Mouse (Mus musculus) left cerebral cortex, postnatal 25 days (tissue): ENCODE data around the gene Zswim8. TPM values are rescaled to one million over a fixed set of nuclear protein-coding genes. Genes with fewer than 3 reads are reported as not detected.

ENCODE experiments used
- DNase-seq, 2 experiments: peaks; one replicate each; pipeline ENCODE4 v3.0.0; 2022; ENCODE audit warnings: low spot score in 2 of 2, mixed read lengths in 1 of 2
- intact Hi-C: fragments of 180-260 bp; cut with DNase I; formaldehyde crosslinking; loops from one replicate; pipeline ENCODE4 v1.15.1; 2025
- total RNA-seq, 2 experiments: library from RNA; stranded (reverse); gene quantifications; 2 replicates each; pipeline ENCODE4 v1.2.3; 2021

The Zswim8 gene
- 100 to 1,000 TPM; 152 to 155 TPM for total RNA-seq

DNA sequence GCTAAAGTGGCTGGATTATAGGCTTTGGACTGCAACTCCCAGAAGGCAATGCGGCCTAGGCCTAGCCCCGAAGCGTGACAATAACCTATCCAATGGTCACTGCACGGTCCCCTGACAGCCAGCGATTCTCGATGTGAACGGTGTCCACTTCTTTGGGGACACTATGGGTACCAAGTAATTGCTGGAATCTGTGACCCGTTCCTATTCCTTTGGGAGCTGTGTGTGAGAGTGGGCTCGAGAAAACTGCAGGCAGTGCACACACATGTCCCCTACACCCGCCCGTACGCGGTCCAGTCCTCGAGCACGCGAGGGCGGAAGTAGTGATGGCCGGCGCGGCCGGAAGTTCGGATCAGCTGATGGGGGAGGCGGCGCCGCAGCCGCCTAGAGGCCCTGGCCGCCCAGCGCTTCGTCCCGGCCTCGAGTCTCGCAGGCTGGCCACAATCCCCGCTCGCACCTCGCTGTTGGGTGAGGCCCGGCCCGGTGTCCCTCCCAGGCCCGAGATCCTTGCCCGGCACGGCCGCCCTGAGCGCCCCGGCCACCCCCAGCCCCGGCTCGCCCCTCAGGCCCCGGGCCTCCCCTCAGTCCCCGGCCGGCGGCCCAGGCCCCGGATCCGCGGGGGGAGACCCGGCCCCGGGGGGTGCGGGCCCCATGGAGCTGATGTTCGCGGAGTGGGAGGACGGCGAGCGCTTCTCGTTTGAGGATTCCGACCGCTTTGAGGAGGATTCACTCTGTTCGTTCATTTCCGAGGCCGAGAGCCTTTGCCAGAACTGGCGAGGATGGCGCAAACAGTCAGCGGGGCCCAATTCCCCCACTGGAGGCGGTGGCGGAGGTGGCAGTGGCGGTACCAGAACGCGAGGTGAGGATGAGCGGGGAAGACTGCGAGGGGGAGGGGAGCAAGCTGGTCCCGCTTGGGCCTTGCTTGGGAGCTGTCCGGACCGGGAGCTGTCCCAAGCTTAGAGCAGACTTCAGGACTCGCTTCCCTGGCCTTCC is at the start of gene Zswim8:
Gene Zswim8 (plus strand): TSS at position 352 of the 990 bp plus-strand sequence.
- intact Hi-C loops, result no loop called here
- peak; percentile 94 to 95 for DNase-seq

DNA sequence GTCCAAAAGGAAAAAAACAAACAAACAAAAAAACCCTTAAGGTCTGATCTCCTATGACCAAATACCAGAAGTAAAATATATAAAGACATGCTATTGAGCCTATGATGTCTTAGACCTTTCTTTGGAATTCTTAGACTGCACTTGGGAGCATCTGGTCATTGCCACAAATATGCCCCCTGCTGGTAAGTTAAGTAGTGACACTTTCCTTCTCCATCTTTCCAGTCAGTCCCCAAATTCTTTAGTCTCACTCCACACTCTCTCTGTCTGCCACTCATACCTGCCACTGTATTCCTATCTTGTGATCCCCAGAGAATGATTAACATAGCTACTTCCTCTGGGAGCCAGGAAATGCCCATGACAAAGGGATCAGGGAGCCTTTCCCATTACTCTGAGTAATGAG is 49.0 kb upstream of the Zswim8 start:
- intact Hi-C loops, result no loop called here
- DNase-seq, result peak; percentile 64 to 77

DNA sequence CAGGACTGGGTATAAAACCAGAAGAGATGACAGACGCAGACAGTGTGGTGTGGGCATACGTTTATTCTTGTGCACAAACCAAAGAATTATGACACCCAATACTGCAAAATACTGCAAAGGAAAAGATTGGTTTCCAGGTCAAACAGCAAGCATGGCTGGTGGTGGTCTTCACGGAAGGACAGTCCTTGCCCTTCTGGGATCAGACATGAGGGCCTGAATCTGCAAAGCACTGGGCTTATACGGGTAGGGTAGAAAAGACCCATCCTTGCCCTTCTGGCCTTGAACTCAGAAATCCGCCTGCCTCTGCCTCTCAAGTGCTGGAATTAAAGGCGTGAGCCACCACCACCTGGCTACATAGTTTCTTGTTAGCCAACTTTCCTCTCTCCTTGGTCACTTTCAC is 48.5 kb upstream of the Zswim8 start:
- no peak for DNase-seq
- intact Hi-C loops, result no loop called here

DNA sequence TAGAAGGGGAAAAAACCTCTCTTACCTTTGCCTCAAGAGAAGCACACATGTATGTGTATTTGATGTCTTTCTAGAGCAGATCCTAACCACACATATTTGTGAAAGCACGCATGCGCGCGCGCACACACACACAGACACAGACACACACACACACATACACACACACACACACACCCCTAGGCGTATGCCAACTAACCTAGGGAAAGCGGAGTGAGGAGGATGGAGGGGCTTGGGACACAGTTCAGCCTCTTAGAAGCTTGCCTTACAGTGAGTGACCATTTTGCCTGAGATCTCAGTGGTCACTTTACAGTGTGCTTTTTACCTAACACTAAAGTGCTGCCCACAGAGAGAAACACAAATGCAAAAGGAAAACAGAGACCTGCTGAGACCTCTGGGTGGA is 47.7 kb upstream of the Zswim8 start:
- no peak for DNase-seq
- intact Hi-C loops, result loop anchor here (2.0 kb wide), 1 partner anchor 259 kb away; no protein-coding TSS in a partner anchor

DNA sequence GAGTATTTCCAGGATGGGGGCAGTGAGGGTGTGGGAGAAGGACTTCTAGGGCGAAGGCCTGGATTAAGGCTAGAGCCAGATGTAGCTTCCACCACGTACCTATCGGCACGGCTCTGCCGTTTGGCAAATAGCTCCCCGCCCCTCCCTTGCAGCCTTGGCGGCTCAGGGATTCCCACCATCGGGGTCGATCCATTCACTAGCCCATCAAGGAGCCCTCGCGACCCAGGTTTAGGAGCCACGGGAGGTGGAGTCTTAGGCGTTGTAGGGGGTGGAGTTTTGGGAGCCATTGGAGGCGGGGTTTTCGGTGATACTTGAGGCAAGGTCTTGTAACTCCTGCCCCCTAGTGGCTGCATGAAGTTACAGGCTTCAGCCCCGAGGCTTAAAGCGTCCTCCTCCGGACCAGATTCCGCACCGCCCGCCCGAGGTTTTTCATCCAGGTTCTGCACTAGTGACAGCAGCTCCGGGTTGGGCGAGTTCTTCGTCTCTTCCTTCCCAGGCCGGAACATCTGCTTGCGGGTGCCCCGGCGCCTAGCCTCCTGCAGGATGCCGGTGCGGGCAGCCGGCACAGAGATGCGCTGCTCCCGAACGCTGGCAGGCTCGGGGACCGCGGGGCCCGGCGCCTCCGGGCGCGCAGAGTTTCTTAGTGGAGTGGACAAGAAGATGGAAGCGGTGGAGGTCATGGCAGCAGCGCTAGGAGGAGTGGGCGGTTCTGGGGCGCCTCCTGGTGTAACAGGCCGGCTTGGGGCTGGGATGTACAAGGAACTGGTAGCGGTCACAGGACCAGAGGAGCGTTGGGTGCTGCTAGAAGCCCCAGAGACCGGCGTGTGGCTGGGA is 46.3 kb upstream of the Zswim8 start:
- intact Hi-C loops, result loop anchor here (1.0 to 2.0 kb wide), 2 partner anchors 85 to 260 kb away; no protein-coding TSS in a partner anchor
- DNase-seq, result peak; percentile 96 to 97

DNA sequence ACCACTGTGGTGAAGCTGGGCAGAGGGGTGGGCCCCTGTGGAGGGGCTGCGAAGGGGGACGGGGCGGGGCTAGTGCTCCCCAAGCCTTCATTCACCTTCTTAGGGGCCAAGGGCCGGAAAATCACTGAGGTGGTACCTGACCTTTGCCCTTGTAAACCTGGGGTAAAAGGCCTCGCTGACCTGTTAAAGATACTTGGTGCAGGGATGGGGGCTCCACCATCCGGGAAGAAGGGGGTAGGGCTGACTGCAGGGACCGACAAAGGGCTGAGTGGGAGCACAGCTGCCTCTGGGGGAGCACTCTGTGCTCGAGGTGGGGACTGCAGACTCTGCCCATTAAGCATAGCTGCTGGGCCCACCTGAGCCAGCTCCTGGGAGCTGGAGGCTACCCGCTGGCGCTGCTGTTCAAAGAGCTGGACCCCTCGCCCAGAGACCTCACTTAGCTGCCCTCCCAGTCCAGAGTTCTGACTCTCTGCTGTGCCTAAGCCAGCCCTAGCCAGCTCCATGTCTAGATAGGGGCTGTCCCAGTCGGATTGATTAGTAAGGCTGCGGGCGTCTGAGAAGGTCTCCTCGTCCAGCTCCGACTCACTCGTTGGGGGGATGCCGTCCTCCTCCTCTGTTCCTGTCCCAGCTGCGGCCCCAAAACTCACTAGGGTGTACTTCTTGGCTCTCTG is 45.6 kb upstream of the Zswim8 start:
- intact Hi-C loops, result loop anchor here (1.0 to 2.0 kb wide), 2 partner anchors 85 to 261 kb away; no protein-coding TSS in a partner anchor
- DNase-seq, result peak; percentile 12 to 16

DNA sequence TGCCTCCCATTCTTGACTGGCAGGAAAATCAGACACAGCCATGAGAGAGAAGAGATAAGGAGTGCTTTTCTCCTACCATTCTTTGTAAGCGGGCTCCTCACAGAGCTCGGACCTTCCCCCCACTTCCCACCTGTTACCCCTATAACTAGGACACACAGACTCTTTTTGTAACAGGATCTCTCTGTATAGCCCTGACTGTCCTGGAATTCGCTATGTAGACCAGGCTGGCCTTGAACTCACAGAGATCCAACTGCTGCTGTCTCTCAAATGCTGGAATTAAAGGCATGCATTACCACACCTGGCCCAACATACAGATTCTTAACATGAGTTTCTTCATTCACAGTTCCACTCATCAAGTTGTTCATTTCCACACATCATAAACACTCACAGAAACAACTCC is 44.6 kb upstream of the Zswim8 start:
- intact Hi-C loops, result no loop called here
- no peak for DNase-seq

DNA sequence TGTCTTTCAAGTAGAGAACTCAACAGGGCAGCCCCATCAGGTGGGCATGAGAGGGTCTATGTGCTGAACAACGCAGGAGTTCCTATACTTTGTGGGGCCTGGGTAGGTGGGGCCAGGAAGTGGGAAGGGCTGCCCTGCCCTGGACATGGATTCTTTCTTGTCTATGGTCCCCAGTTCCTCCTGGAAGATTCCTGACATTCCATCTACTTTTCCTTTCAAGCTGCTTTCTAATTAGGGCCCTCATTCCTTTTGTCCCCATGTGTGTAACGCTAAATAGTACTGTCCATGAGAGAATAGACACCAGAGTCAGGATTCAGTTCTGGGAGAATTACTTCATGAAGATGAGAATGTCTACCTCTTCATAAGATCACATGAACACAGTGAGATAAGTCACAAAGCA is 43.8 kb upstream of the Zswim8 start:
- DNase-seq, result no peak
- intact Hi-C loops, result no loop called here

DNA sequence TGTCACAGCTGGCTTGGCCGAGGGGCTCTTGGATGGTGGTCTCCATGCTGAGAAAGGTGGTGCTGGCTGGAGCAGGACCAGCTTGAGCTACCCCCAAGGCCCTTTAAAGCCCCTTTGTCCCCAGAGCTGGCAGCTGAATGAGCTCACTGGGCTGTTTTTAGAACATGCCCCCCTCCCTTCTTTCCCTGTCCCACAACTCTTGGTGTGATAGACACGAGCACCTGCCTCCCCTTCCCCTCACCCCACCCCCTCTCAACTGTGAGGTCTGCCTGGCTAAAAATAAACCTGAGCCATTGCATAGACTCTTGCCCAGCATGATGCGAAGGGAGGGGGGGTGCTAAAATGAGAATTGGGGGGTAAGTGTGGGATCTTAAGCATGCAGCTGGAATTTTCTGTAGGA is 42.9 kb upstream of the Zswim8 start:
- no peak for DNase-seq
- intact Hi-C loops, result no loop called here

DNA sequence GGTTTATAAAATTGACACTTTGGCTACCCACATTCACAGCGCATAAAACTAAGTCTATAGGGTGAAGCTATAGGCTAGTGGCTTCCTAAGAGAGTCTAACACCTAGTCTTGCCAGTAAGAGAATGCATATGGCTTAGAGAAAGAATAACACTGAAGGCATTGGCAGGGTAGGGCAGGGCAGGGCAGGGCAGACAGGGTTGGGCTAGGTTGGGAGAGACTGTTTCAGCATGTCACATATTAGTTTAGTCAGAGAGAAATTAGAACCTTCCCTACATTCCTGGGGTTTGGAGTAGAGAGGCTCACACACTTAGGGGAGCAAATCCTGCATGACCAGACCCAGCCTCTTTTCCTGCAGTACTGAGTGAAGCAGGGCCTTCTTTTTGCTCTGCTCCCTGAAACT is 39.9 kb upstream of the Zswim8 start:
- intact Hi-C loops, result no loop called here

DNA sequence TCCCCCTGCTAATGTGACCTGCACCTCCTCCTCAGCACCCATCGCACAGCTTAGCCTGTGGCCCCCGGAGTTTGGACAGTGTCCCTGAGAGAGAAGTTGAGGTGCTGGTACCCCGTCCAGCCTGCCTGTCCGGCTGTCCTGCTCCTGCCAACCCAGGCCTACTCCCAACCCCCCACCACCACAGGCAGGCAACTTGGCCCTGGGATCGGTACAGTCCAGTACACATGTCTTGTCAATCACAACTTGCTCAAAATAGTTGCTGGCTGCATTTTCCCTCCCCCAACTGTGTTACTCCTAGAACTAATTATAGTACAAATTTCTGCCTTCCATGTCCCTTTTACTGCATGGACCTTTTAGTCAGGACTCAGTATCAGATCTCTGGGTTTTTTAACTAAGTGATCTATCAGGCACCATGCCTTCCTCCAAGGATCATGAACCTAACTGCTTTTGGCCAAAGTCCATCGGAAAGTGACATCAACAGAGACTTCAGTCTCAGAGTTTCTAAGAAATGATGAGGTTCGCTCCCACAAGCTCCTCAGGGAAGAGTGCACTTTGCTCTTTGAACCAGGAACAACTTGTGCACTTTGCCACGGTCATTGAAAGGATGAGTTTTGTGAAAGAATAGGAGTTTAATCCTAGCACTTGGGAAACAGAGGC is 39.1 kb upstream of the Zswim8 start, which contains the start of gene Synpo2l:
Gene Synpo2l (minus strand): TSS at position 201 of the 657 bp plus-strand sequence.
- intact Hi-C loops, result no loop called here

More for the DNA sequence above, 39.9 kb upstream of the Zswim8 start:
- no peak for DNase-seq

DNA sequence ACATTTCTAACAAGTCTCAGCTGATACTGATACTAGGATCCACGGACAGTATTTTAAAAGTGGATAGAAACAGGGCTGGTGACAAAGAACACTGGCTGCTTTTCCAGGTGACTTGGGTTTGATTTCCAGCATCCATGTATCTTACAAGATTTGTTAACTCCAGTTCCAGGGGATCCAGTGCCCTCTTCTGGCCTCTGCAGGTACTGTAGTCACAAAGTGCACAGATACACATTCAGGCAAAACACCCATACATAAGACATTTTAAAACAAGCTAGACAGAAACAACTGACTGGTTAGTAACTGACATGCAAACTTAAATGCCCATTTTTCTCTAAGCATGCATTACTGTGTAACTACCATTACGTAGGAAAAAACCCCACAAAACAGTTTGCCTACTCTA is 34.4 kb upstream of the Zswim8 start:
- DNase-seq, result peak in 1 of 2 experiments; percentile 23
- intact Hi-C loops, result no loop called here

More for the DNA sequence above, 39.1 kb upstream of the Zswim8 start, which contains the start of gene Synpo2l:
- DNase-seq, result no peak

DNA sequence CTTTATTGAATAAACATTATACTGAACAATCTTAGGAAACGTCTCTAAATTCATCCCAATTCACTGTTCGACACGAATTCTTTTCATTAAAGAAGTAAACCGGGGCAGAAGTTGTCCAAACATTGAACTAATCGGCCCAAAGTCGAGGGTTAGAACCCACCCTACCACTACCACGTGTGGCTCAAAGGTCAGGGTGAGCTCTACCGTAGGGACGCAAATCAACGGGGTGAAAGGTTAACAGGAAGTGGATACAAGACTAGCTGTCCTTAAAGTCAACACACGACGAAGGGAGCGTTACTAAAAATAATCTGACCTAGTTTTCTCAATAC is 33.7 kb upstream of the Zswim8 start:
- DNase-seq, result no peak
- intact Hi-C loops, result loop anchor here (1.0 kb wide), 1 partner anchor 32 kb away; the partner anchor contains the start of gene Usp54

DNA sequence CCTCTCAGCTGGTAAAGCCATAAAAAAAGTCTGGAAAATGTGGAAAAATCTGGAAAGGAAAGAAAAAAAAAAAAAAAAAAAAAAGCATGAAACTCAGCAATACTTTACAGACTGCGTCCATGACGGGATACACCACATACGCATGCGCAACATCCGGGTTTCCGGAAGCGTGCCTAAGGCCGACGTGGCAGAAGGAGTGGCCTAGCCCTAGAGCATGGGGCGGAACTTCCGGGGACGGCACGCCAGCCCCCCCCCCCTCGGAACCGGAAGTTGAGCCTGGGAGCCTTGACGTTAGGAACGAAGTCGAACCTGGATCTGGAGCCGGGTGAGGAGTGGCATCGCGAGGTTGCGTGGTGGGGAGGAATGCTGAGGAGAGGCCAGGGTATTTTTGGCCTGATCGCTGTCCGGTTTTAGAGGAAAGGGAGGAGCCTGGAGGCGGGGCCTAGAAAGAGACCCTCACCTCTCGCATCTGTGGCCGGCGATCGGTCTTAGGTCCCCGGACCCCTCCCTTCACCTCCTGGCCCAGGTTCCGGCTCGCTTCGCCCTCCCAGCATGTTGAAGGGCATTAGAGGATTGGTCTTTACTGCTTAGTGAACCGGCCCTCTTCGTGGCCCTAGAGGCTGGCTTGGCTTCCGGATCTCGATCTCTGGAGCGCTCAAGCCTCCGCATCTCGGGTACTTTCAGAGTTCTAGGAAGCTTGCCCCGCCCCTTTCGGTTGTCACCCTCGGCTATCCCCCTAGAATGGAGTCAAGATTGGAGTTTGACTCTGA is 33.1 kb upstream of the Zswim8 start, which contains the start of gene Sec24c:
Gene Sec24c (plus strand): TSS at position 245 of the 770 bp plus-strand sequence.
- intact Hi-C loops, result loop anchor here (1.0 kb wide), 1 partner anchor 33 kb away; the partner anchor contains the start of gene Usp54
- peak; percentile 95 to 98 for DNase-seq

DNA sequence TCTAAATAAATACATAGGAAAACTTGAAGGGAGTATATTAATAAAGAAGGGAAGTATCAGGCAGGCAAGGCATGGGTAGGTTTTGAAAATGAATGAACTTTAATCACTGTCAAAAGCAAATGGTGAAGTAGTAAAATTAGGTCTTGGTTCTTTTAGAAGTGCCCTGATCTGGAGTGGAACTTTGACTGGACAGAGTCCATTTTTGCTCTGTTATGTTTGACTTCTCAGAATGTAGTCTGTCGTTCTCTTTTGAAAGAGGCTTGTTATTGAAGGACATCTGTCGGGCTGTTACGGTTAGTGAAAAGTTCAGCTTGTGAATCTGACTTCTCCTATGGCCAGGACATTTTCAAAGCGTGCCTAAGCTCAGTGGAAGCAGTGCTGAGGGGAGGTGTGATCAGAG is 29.4 kb upstream of the Zswim8 start:
- intact Hi-C loops, result no loop called here
- no peak for DNase-seq

DNA sequence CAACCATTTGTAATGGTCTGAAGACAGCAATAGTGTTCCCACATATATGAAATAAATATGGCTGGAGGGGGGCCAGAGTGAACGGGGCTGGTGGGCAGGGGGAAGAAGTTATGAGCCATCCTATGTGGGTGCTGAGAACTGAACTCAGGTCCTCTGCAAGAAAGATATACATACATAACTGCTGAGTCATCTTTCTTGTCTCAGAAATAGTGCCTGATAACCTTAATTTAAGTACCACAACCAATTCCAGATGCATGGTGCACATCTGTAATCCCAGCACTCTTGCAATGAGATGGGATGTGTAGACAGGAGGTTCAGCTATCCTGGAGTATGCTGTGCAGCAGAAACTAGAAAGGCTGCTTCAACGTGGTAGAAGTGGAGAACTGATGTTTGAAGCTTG is 25.6 kb upstream of the Zswim8 start:
- DNase-seq, result no peak
- intact Hi-C loops, result no loop called here

DNA sequence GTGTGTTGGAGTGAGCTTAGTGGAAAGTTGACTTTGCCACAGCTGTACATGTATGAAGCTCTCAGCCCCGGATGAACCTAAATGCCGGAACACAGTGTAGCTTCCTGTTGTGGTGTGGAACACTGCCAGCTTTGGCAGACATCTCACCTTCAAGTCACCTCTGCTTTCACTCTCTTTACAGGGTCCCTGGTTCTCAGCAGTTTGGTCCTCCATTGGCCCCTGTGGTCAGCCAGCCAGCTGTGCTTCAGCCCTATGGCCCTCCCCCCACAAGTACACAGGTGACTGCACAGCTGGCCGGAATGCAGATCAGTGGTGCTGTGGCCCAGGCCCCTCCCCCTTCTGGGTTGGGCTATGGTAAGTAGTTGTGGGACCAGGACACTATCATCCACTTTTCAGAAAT is 24.9 kb upstream of the Zswim8 start:
- intact Hi-C loops, result no loop called here
- DNase-seq, result no peak

DNA sequence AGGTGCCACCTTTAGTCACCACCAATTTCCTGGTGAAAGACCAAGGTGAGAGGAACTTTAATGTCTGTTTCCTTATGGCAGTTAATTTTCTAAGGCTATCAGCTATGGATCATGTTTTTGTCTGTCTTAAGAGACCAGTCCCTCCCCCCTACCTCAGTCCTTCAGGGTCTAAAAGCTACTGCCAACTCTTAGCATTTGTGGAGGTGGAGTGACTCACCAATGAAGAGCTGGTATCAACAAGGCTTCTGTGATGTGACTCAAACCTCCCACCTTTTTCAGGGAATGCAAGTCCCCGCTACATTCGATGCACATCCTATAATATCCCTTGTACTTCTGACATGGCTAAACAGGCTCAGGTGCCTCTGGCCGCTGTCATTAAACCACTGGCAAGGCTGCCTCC is 20.8 kb upstream of the Zswim8 start:
- peak in 1 of 2 experiments; percentile 78 for DNase-seq
- intact Hi-C loops, result no loop called here
